ENCODE assay signal across 16 mouse cellular contexts in genomic region chr15:6353901-6354300, GRCm38 (mm10).
"Had no signal": no experiment of that assay in that cellular context is flagged by ENCODE, and none has a peak within 500 bp of the region (broad histone marks: within the 10 kb centered on the region; RNA-seq: fewer than 3 reads in every experiment).

No protein-coding gene starts in this region.

- H3K9ac ChIP-seq: liver, embryonic 13.5 days; midbrain, embryonic 12.5 days; midbrain, embryonic 15.5 days; neural tube, embryonic 12.5 days; neural tube, embryonic 15.5 days had no signal

- H3K27me3 ChIP-seq: liver, embryonic 13.5 days; midbrain, embryonic 12.5 days; midbrain, embryonic 15.5 days; neural tube, embryonic 12.5 days; neural tube, embryonic 15.5 days had no signal

- H3K36me3 ChIP-seq: liver, embryonic 13.5 days; midbrain, embryonic 12.5 days; midbrain, embryonic 15.5 days; neural tube, embryonic 12.5 days; neural tube, embryonic 15.5 days had no signal

- H3K4me2 ChIP-seq: liver, embryonic 13.5 days; midbrain, embryonic 12.5 days; midbrain, embryonic 15.5 days; neural tube, embryonic 12.5 days; neural tube, embryonic 15.5 days had no signal

- H3K4me3 ChIP-seq: left cerebral cortex, adult 2 months; liver, embryonic 13.5 days; midbrain, embryonic 12.5 days; midbrain, embryonic 15.5 days; neural tube, embryonic 12.5 days; neural tube, embryonic 15.5 days had no signal

- ATAC-seq: intestine, postnatal 0 days; midbrain, embryonic 15.5 days had no signal

- H3K9me3 ChIP-seq: liver, embryonic 13.5 days; midbrain, embryonic 12.5 days; midbrain, embryonic 15.5 days; neural tube, embryonic 12.5 days; neural tube, embryonic 15.5 days had no signal

- DNase-seq: layer of hippocampus, postnatal 36 days; liver, embryonic 13.5 days; lung, adult 2 months; lung, postnatal 14 days; lung, postnatal 4 days; right cerebral cortex, adult 18-20 months; right cerebral cortex, postnatal 14 days; spleen, adult 18-20 months; thymus, adult 18-20 months; thymus, postnatal 36 days had no signal

- H3K4me1 ChIP-seq: liver, embryonic 13.5 days; midbrain, embryonic 12.5 days; midbrain, embryonic 15.5 days; neural tube, embryonic 12.5 days; neural tube, embryonic 15.5 days had no signal

- H3K27ac ChIP-seq: left cerebral cortex, adult 2 months; liver, embryonic 13.5 days; midbrain, embryonic 12.5 days; midbrain, embryonic 15.5 days; neural tube, embryonic 12.5 days; neural tube, embryonic 15.5 days had no signal
